In genomic region chr8:45905591-45906250, GRCm38 (mm10) we compare ENCODE assay signal across 21 mouse cellular contexts. TPM values are rescaled to one million over a fixed set of nuclear protein-coding genes. Genes with fewer than 3 reads are reported as not detected.
DNase-seq lines count a peak whose midpoint lies in the region; ATAC-seq and TF ChIP-seq lines count a peak whose summit lies in the region.
"Had no signal": no experiment of that assay in that cellular context is flagged by ENCODE, and none has a peak within 500 bp of the region (broad histone marks: within the 10 kb centered on the region; RNA-seq: fewer than 3 reads in every experiment).

No protein-coding gene starts in this region.

- TF ChIP-seq EP300 in lung, postnatal 0 days (IDR thresholded peaks at IDR 0.05): 0 out of 2 replicates have a peak, but pooled peaks have one; percentile 7

- H3K4me1 ChIP-seq in forebrain, embryonic 13.5 days: peaks cover 34% of the 10 kb centered on the region
- peaks cover 19% of the 10 kb centered on the region; the same call in 1 of the 2 replicates for H3K4me1 ChIP-seq in forebrain, embryonic 15.5 days
- no peaks in the 10 kb centered on the region for H3K4me1 ChIP-seq in lung, postnatal 0 days (ENCODE audit: insufficient read depth, low read depth, low read length)
- H3K4me1 ChIP-seq in lung, adult 2 months (ENCODE audit: control insufficient read depth, insufficient read depth, low read length): peaks cover 3% of the 10 kb centered on the region
- H3K4me1 ChIP-seq in forebrain, embryonic 14.5 days (ENCODE audit: control insufficient read depth, insufficient read depth, low read length): peaks cover 7% of the 10 kb centered on the region; the same call in 1 of the 2 replicates
- H3K4me1 ChIP-seq in limb, embryonic 13.5 days: peaks cover 26% of the 10 kb centered on the region
- no peaks in the 10 kb centered on the region for H3K4me1 ChIP-seq in hindbrain, embryonic 16.5 days (ENCODE audit: control insufficient read depth, insufficient read depth, low read depth, low read length)
- H3K4me1 ChIP-seq: embryonic facial prominence, embryonic 15.5 days; hindbrain, embryonic 10.5 days had no signal

- H3K9me3 ChIP-seq in forebrain, embryonic 13.5 days (replicated peaks): no peaks in the 10 kb centered on the region
- H3K9me3 ChIP-seq in forebrain, embryonic 15.5 days: no peaks in the 10 kb centered on the region
- H3K9me3 ChIP-seq in lung, postnatal 0 days (ENCODE audit: low read length): no peaks in the 10 kb centered on the region
- H3K9me3 ChIP-seq in forebrain, embryonic 14.5 days (replicated peaks; ENCODE audit: control insufficient read depth, low read length): no peaks in the 10 kb centered on the region
- H3K9me3 ChIP-seq in limb, embryonic 13.5 days: no peaks in the 10 kb centered on the region
- H3K9me3 ChIP-seq in hindbrain, embryonic 16.5 days (ENCODE audit: control insufficient read depth, low read length): no peaks in the 10 kb centered on the region
- H3K9me3 ChIP-seq: embryonic facial prominence, embryonic 15.5 days; heart, embryonic 12.5 days; hindbrain, embryonic 10.5 days had no signal

- no peak for DNase-seq in lung, postnatal 0 days (ENCODE audit: low spot score)
- DNase-seq in lung, adult 2 months: no peak
- peak; percentile 77 for DNase-seq in forebrain, embryonic 14.5 days (ENCODE audit: low spot score)
- DNase-seq: adrenal gland, adult 8-10 months; adrenal gland, postnatal 36 days; cerebellum, adult 11 months; cerebellum, adult 8-10 months; cerebellum, postnatal 14 days; embryo, embryonic 11 days; gastrocnemius, adult 2 months; gastrocnemius, postnatal 25 days had no signal

- no peaks in the 10 kb centered on the region for H3K36me3 ChIP-seq in forebrain, embryonic 13.5 days (ENCODE audit: poor library complexity, severe bottlenecking)
- no peaks in the 10 kb centered on the region for H3K36me3 ChIP-seq in forebrain, embryonic 15.5 days
- no peaks in the 10 kb centered on the region for H3K36me3 ChIP-seq in lung, postnatal 0 days (ENCODE audit: insufficient read depth, low read length)
- H3K36me3 ChIP-seq in forebrain, embryonic 14.5 days (ENCODE audit: control insufficient read depth, insufficient read depth, low read length): no peaks in the 10 kb centered on the region
- no peaks in the 10 kb centered on the region for H3K36me3 ChIP-seq in limb, embryonic 13.5 days
- H3K36me3 ChIP-seq in hindbrain, embryonic 16.5 days (ENCODE audit: control insufficient read depth, insufficient read depth, low read length): no peaks in the 10 kb centered on the region
- H3K36me3 ChIP-seq: embryonic facial prominence, embryonic 15.5 days; hindbrain, embryonic 10.5 days had no signal

- 13% methylated on average over 7 of the region's 7 CpGs for WGBS in forebrain, embryonic 13.5 days
- 12% methylated on average over 7 of the region's 7 CpGs for WGBS in forebrain, embryonic 15.5 days
- WGBS in lung, postnatal 0 days: 62% methylated on average over 7 of the region's 7 CpGs
- WGBS in lung, adult 2 months: 55% methylated on average over 7 of the region's 7 CpGs
- 9% methylated on average over 7 of the region's 7 CpGs for WGBS in forebrain, embryonic 14.5 days
- WGBS in limb, embryonic 13.5 days: 53% methylated on average over 7 of the region's 7 CpGs
- WGBS in hindbrain, embryonic 16.5 days: 73% methylated on average over 7 of the region's 7 CpGs

- no peak overlapping the region; the same call in 1 of the 2 replicates for H3K4me2 ChIP-seq in forebrain, embryonic 13.5 days
- no peak overlapping the region for H3K4me2 ChIP-seq in forebrain, embryonic 15.5 days (replicated peaks)
- no peak overlapping the region for H3K4me2 ChIP-seq in lung, postnatal 0 days (replicated peaks; ENCODE audit: low read depth, low read length)
- H3K4me2 ChIP-seq in forebrain, embryonic 14.5 days (ENCODE audit: low read length): no peak overlapping the region
- no peak overlapping the region for H3K4me2 ChIP-seq in limb, embryonic 13.5 days (replicated peaks)
- no peak overlapping the region for H3K4me2 ChIP-seq in hindbrain, embryonic 16.5 days (ENCODE audit: low read length)
- H3K4me2 ChIP-seq: embryonic facial prominence, embryonic 15.5 days; heart, embryonic 12.5 days; hindbrain, embryonic 14.5 days had no signal

- ATAC-seq in forebrain, embryonic 13.5 days: peak; percentile 48; the same call in 1 of the 2 replicates
- ATAC-seq in forebrain, embryonic 15.5 days (replicated peaks): no peak
- ATAC-seq in lung, postnatal 0 days: peak; percentile 49
- ATAC-seq in forebrain, embryonic 14.5 days: peak; percentile 68
- ATAC-seq in limb, embryonic 13.5 days (ENCODE audit: low FRiP score, low read depth): no peak
- no peak for ATAC-seq in hindbrain, embryonic 16.5 days

- no peak overlapping the region for H3K4me3 ChIP-seq in forebrain, embryonic 13.5 days
- H3K4me3 ChIP-seq in forebrain, embryonic 15.5 days: no peak overlapping the region
- H3K4me3 ChIP-seq in lung, postnatal 0 days (ENCODE audit: low read depth, low read length): no peak overlapping the region
- H3K4me3 ChIP-seq in lung, adult 2 months (replicated peaks; ENCODE audit: extremely low read depth, low read depth, low read length): no peak overlapping the region
- no peak overlapping the region for H3K4me3 ChIP-seq in forebrain, embryonic 14.5 days (ENCODE audit: low read depth, low read length)
- H3K4me3 ChIP-seq in limb, embryonic 13.5 days: no peak overlapping the region
- no peak overlapping the region for H3K4me3 ChIP-seq in hindbrain, embryonic 16.5 days (ENCODE audit: low read length)
- H3K4me3 ChIP-seq: embryonic facial prominence, embryonic 15.5 days; erythroblast, embryonic 14.5 days; gastrocnemius, adult 2 months; heart, embryonic 12.5 days; hindbrain, embryonic 10.5 days had no signal

- no peak overlapping the region for H3K27ac ChIP-seq in forebrain, embryonic 13.5 days
- H3K27ac ChIP-seq in forebrain, embryonic 15.5 days (replicated peaks): no peak overlapping the region
- no peak overlapping the region for H3K27ac ChIP-seq in lung, postnatal 0 days (ENCODE audit: low read length)
- no peak overlapping the region for H3K27ac ChIP-seq in forebrain, embryonic 14.5 days (ENCODE audit: low read depth, low read length)
- H3K27ac ChIP-seq in limb, embryonic 13.5 days: peak overlapping the region; percentile 58; the same call in 1 of the 2 replicates
- H3K27ac ChIP-seq in hindbrain, embryonic 16.5 days (ENCODE audit: low read depth, low read length): no peak overlapping the region
- H3K27ac ChIP-seq: embryonic facial prominence, embryonic 15.5 days; gastrocnemius, adult 2 months; hindbrain, embryonic 10.5 days; hindbrain, embryonic 14.5 days had no signal

- no peak for TF ChIP-seq CTCF in lung, postnatal 0 days (IDR thresholded peaks at IDR 0.05)
- no peak for TF ChIP-seq CTCF in lung, adult 2 months (IDR thresholded peaks at IDR 0.05; ENCODE audit: insufficient read depth, low read length)

- no peak overlapping the region for H3K9ac ChIP-seq in forebrain, embryonic 13.5 days
- H3K9ac ChIP-seq in forebrain, embryonic 15.5 days (replicated peaks): no peak overlapping the region
- H3K9ac ChIP-seq in lung, postnatal 0 days (replicated peaks; ENCODE audit: low read depth): no peak overlapping the region
- no peak overlapping the region for H3K9ac ChIP-seq in forebrain, embryonic 14.5 days (ENCODE audit: low read length)
- H3K9ac ChIP-seq in limb, embryonic 13.5 days: no peak overlapping the region
- H3K9ac ChIP-seq in hindbrain, embryonic 16.5 days (ENCODE audit: low read depth, low read length): no peak overlapping the region
- H3K9ac ChIP-seq: embryonic facial prominence, embryonic 15.5 days; heart, embryonic 12.5 days; hindbrain, embryonic 14.5 days had no signal

- H3K27me3 ChIP-seq in forebrain, embryonic 13.5 days: peaks cover 13% of the 10 kb centered on the region
- peaks cover 4% of the 10 kb centered on the region; the same call in 1 of the 2 replicates for H3K27me3 ChIP-seq in forebrain, embryonic 15.5 days
- H3K27me3 ChIP-seq in lung, postnatal 0 days (replicated peaks; ENCODE audit: insufficient read depth, low read length): no peaks in the 10 kb centered on the region
- H3K27me3 ChIP-seq in forebrain, embryonic 14.5 days (replicated peaks; ENCODE audit: control insufficient read depth, insufficient read depth, low read length): no peaks in the 10 kb centered on the region
- H3K27me3 ChIP-seq in limb, embryonic 13.5 days: no peaks in the 10 kb centered on the region
- H3K27me3 ChIP-seq in hindbrain, embryonic 16.5 days (replicated peaks; ENCODE audit: control insufficient read depth, insufficient read depth, low read length): no peaks in the 10 kb centered on the region
- H3K27me3 ChIP-seq: embryonic facial prominence, embryonic 15.5 days; heart, embryonic 12.5 days had no signal

- TF ChIP-seq POLR2A in lung, adult 2 months (IDR thresholded peaks at IDR 0.05; ENCODE audit: borderline replicate concordance, extremely low read depth, low read depth, low read length): no peak

RNA-seq across cellular contexts. Expression of gene Pdlim3, which starts 20.5 kb away (rescaled TPM):
- 11.7 and 16.8 TPM in 2 replicates for polyA plus RNA-seq in forebrain, embryonic 13.5 days (2015; fragmentation: Nextera tagmentation; extraction: Ambion mirVana)
- polyA plus RNA-seq in forebrain, embryonic 15.5 days (2015; fragmentation: Nextera tagmentation; extraction: Ambion mirVana): 4.2 and 5.2 TPM in 2 replicates
- polyA plus RNA-seq in lung, postnatal 0 days (2015; fragmentation: Nextera tagmentation; extraction: Ambion mirVana): 54.7 and 59.2 TPM in 2 replicates
- polyA plus RNA-seq in lung, adult 2 months (2012; rRNA removed): 30.8 and 63.1 TPM in 2 replicates
- polyA plus RNA-seq in forebrain, embryonic 14.5 days (2014; fragmentation: Nextera tagmentation; extraction: Ambion mirVana): 8.2 and 9.0 TPM in 2 replicates
- polyA plus RNA-seq in limb, embryonic 13.5 days (2015; fragmentation: Nextera tagmentation; extraction: Ambion mirVana): 46.0 and 52.5 TPM in 2 replicates
- 19.7 and 27.2 TPM in 2 replicates for polyA plus RNA-seq in hindbrain, embryonic 16.5 days (2015; fragmentation: Nextera tagmentation; extraction: Ambion mirVana)
- polyA plus RNA-seq: erythroblast, embryonic 14.5 days had no signal

RNA-seq across cellular contexts. Expression of gene Ccdc110, which starts 28.7 kb away (rescaled TPM):
- polyA plus RNA-seq in forebrain, embryonic 13.5 days (2015; fragmentation: Nextera tagmentation; extraction: Ambion mirVana): 0.09 and 0.13 TPM in 2 replicates
- polyA plus RNA-seq in forebrain, embryonic 15.5 days (2015; fragmentation: Nextera tagmentation; extraction: Ambion mirVana): 0.38 TPM in 1 of 2 replicates, not detected in the other
- polyA plus RNA-seq in lung, postnatal 0 days (2015; fragmentation: Nextera tagmentation; extraction: Ambion mirVana): not detected in 2 replicates
- 0.14 TPM in 1 of 2 replicates, not detected in the other for polyA plus RNA-seq in lung, adult 2 months (2012; rRNA removed)
- 0.17 and 0.27 TPM in 2 replicates for polyA plus RNA-seq in forebrain, embryonic 14.5 days (2014; fragmentation: Nextera tagmentation; extraction: Ambion mirVana)
- polyA plus RNA-seq in limb, embryonic 13.5 days (2015; fragmentation: Nextera tagmentation; extraction: Ambion mirVana): 0.14 and 0.23 TPM in 2 replicates
- polyA plus RNA-seq in hindbrain, embryonic 16.5 days (2015; fragmentation: Nextera tagmentation; extraction: Ambion mirVana): 0.19 and 0.20 TPM in 2 replicates
- polyA plus RNA-seq: embryonic facial prominence, embryonic 15.5 days; erythroblast, embryonic 14.5 days; heart, embryonic 16.5 days; hindbrain, embryonic 10.5 days; hindbrain, embryonic 14.5 days had no signal

Comparison
In these comparisons a context has a peak if more than half of its experiments do, and no peak if none do; other contexts are left out.
1. ATAC-seq: peak in forebrain, embryonic 13.5 days (single experiment), lung, postnatal 0 days (single experiment) and forebrain, embryonic 14.5 days (single experiment); none in forebrain, embryonic 15.5 days (single experiment), limb, embryonic 13.5 days (single experiment) and hindbrain, embryonic 16.5 days (single experiment).